Mouse (Mus musculus) forebrain, embryonic 14.5 days (tissue): ENCODE data around the gene Aff4. TPM values are rescaled to one million over a fixed set of nuclear protein-coding genes. Genes with fewer than 3 reads are reported as not detected.
A peak's percentile ranks its signal among the peaks of the same experiment; 100 is the strongest.

Experiments
- ATAC-seq: fragments of 200-750 bp; cut with Nextera tagmentation; 2 replicates; pipeline ENCODE4 v1.8.0; 2017; ENCODE audit warnings: mild to moderate bottlenecking, moderate library complexity
- DNase-seq: peaks from one replicate; pipeline ENCODE4 v3.0.0-alpha.2; 2015; ENCODE audit warnings: low spot score
- H3K27ac ChIP-seq: fragments of 300-500 bp; sonication (generic); 2 replicates; pipeline ENCODE4 v1.5.1; 2014; ENCODE audit warnings: low read depth, mild to moderate bottlenecking, control low read depth, low read length, moderate library complexity
- H3K27me3 ChIP-seq: fragments of 300-500 bp; sonication (generic); replicated peaks from 2 replicates; pipeline ENCODE4 v1.6.1; 2014; ENCODE audit warnings: low read length, control low read depth, mixed read lengths; ENCODE audit not compliant: control insufficient read depth, insufficient read depth
- H3K36me3 ChIP-seq: fragments of 300-500 bp; sonication (generic); 2 replicates; pipeline ENCODE4 v1.6.1; 2014; ENCODE audit warnings: low read length, control low read depth; ENCODE audit not compliant: control insufficient read depth, insufficient read depth
- H3K4me1 ChIP-seq: fragments of 300-500 bp; sonication (generic); 2 replicates; pipeline ENCODE4 v1.6.1; 2014; ENCODE audit warnings: antibody characterized with exemption, low read length, control low read depth; ENCODE audit not compliant: control insufficient read depth, insufficient read depth
- H3K4me2 ChIP-seq: fragments of 300-500 bp; sonication (generic); 2 replicates; pipeline ENCODE4 v1.6.1; 2014; ENCODE audit warnings: mild to moderate bottlenecking, control low read depth, low read length
- H3K4me3 ChIP-seq: fragments of 300-500 bp; sonication (generic); 2 replicates; pipeline ENCODE4 v1.5.1; 2014; ENCODE audit warnings: low read depth, low read length, control low read depth
- H3K9ac ChIP-seq: fragments of 300-500 bp; sonication (generic); 2 replicates; pipeline ENCODE4 v1.6.1; 2014; ENCODE audit warnings: mild to moderate bottlenecking, low read length, control low read depth, moderate library complexity
- H3K9me3 ChIP-seq: fragments of 300-500 bp; sonication (generic); replicated peaks from 2 replicates; pipeline ENCODE4 v1.6.1; 2016; ENCODE audit warnings: low read length, control low read depth, mixed read lengths; ENCODE audit not compliant: control insufficient read depth
- WGBS: fragments of 180-500 bp; shearing (Covaris S2); extraction: QIAGEN DNeasy Blood & Tissue Kit; methylation state at CpG from one replicate; pipeline ENCODE4 v1.1.7; 2014; 5-methylcytosine and 5-hydroxymethylcytosine counted together
- microRNA-seq: library from miRNA; unstranded; fragments of <30 nt; microRNA quantifications from one replicate; pipeline ENCODE4, GENCODE M21; 2016
- polyA plus RNA-seq: library from polyadenylated mRNA; unstranded; fragments of >200 nt; fragmentation: Nextera tagmentation; extraction: Ambion mirVana; gene quantifications from 2 replicates; pipeline ENCODE4 v1.2.1, GENCODE M21; 2014

The Aff4 gene
- polyA plus RNA-seq, 1 experiment from 2014 or later = 69.4 TPM

- no peak overlapping the region for H3K27ac ChIP-seq
- H3K4me3 ChIP-seq = 0 out of 2 replicates have a peak overlapping the region, but pooled peaks have one; percentile 10
These were observed 118.8 kb downstream of the Aff4 start for GRCm38 (mm10) chr11:53469294-53469967.

GRCm38 (mm10) chr11:53469968-53470695 is 119.5 kb downstream of the Aff4 start, which contains the start of gene Gm9837:
Gene Gm9837, minus strand, starts transcription at chr11:53470479.
- H3K36me3 ChIP-seq = no peaks in the 10 kb centered on the region
- 1% methylated on average over 29 of the region's 29 CpGs for WGBS
- no peaks in the 10 kb centered on the region for H3K9me3 ChIP-seq
- peak within 1 kb of the TSS; percentile 10 for H3K4me3 ChIP-seq
- peaks cover 17% of the 10 kb centered on the region for H3K4me1 ChIP-seq
- ATAC-seq = peak; percentile 89
- peaks cover 16% of the 10 kb centered on the region for H3K27me3 ChIP-seq
- peak within 1 kb of the TSS; percentile 44; the same call in 1 of the 2 replicates for H3K9ac ChIP-seq
- DNase-seq = peak; percentile 96
- H3K4me2 ChIP-seq = peak within 1 kb of the TSS; percentile 48
- peak within 1 kb of the TSS; percentile 2; the same call in 1 of the 2 replicates for H3K27ac ChIP-seq

More at GRCm38 (mm10) chr11:53469294-53469967, 118.8 kb downstream of the Aff4 start:
- peak overlapping the region; percentile 48 for H3K4me2 ChIP-seq
- peaks cover 10% of the 10 kb centered on the region for H3K4me1 ChIP-seq
- peak; percentile 18; the same call in 1 of the 2 replicates for ATAC-seq
- H3K9ac ChIP-seq = no peak overlapping the region
- no peaks in the 10 kb centered on the region for H3K9me3 ChIP-seq
- WGBS = 23% methylated on average over 16 of the region's 16 CpGs
- DNase-seq = no peak
- peaks cover 23% of the 10 kb centered on the region for H3K27me3 ChIP-seq
- no peaks in the 10 kb centered on the region for H3K36me3 ChIP-seq

Small RNAs within 50 kb of the gene (microRNA-seq; reads per million reads assigned to microRNA genes)
- gene Mir6920 = not detected

Other genes with a start within 250 kb of the Aff4 start
- 55.5 and 58.6 TPM in 2 replicates for gene Hspa4, start 50.4 kb upstream of the Aff4 start, polyA plus RNA-seq
- 16.0 and 17.0 TPM in 2 replicates for gene Zcchc10, start 26.2 kb upstream of the Aff4 start, polyA plus RNA-seq
- not detected in 2 replicates for gene Leap2, start 72.3 kb downstream of the Aff4 start, polyA plus RNA-seq
- gene Uqcrq, start 80.0 kb downstream of the Aff4 start, polyA plus RNA-seq = 637 and 819 TPM in 2 replicates
- 3.3 and 3.9 TPM in 2 replicates for gene Gdf9, start 80.2 kb downstream of the Aff4 start, polyA plus RNA-seq
- not detected in 2 replicates for gene Gm10447, start 106.3 kb downstream of the Aff4 start, polyA plus RNA-seq
- 1.5 and 1.7 TPM in 2 replicates for gene Shroom1, start 106.4 kb downstream of the Aff4 start, polyA plus RNA-seq
- gene Gm9837, start 119.6 kb downstream of the Aff4 start, polyA plus RNA-seq = not detected in 2 replicates
- 0.19 TPM in 1 of 2 replicates, not detected in the other for gene Gm9945, start 129.3 kb downstream of the Aff4 start, polyA plus RNA-seq
- gene Sowaha, start 129.4 kb downstream of the Aff4 start, polyA plus RNA-seq = 1.2 and 1.7 TPM in 2 replicates
- gene Sept8, start 168.4 kb downstream of the Aff4 start, polyA plus RNA-seq = 12.3 and 16.7 TPM in 2 replicates
- 215 and 216 TPM in 2 replicates for gene Kif3a, start 216.5 kb downstream of the Aff4 start, polyA plus RNA-seq